8 mouse cellular contexts compared by ENCODE assay signal in genomic region chr4:130533975-130534374, GRCm38 (mm10). TPM values are rescaled to one million over a fixed set of nuclear protein-coding genes. Genes with fewer than 3 reads are reported as not detected.
DNase-seq lines count a peak whose midpoint lies in the region; ATAC-seq and TF ChIP-seq lines count a peak whose summit lies in the region.

No protein-coding gene starts in this region.

- WGBS in limb, embryonic 14.5 days: 35% methylated on average over 4 of the region's 4 CpGs

- no peak overlapping the region for H3K4me3 ChIP-seq in limb, embryonic 14.5 days (replicated peaks; ENCODE audit: low read length)

- DNase-seq in CD4-positive, CD25-positive, alpha-beta regulatory T cell, adult 2 months (ENCODE audit: low read depth, low spot score): peak; percentile 86
- DNase-seq in embryo, embryonic 10 days (ENCODE audit: low spot score): peak; percentile 91
- DNase-seq in gastrocnemius, postnatal 10 days: peak; percentile 89
- peak; percentile 75 to 93 for DNase-seq in kidney, adult 8-10 months
- DNase-seq in limb, embryonic 14.5 days (ENCODE audit: low spot score): peak; percentile 82
- peak; percentile 55 to 61 for DNase-seq in spleen, postnatal 36 days (ENCODE audit: low spot score in 2 of 2)

- H3K9ac ChIP-seq in limb, embryonic 14.5 days (ENCODE audit: low read depth, low read length, severe bottlenecking): no peak overlapping the region

- no peaks in the 10 kb centered on the region for H3K9me3 ChIP-seq in limb, embryonic 14.5 days (ENCODE audit: control insufficient read depth, low read length)

- H3K27me3 ChIP-seq in limb, embryonic 14.5 days (ENCODE audit: control insufficient read depth, insufficient read depth, low read length): no peaks in the 10 kb centered on the region

- H3K4me1 ChIP-seq in limb, embryonic 14.5 days (ENCODE audit: control insufficient read depth, insufficient read depth, low read length): peaks cover 4% of the 10 kb centered on the region; the same call in 1 of the 2 replicates

- no peak overlapping the region for H3K27ac ChIP-seq in limb, embryonic 14.5 days (replicated peaks; ENCODE audit: low read depth, low read length)

- ATAC-seq in CD4-positive, CD25-positive, alpha-beta regulatory T cell, adult 4 months: no peak
- 0 out of 2 replicates have a peak, but pooled peaks have one; percentile 23 for ATAC-seq in limb, embryonic 14.5 days (ENCODE audit: low FRiP score, low read depth)
- ATAC-seq in monocyte, adult 5-6 weeks (replicated peaks; ENCODE audit: insufficient number of reproducible peaks, low FRiP score, low TSS enrichment, poor library complexity, severe bottlenecking): peak; percentile 49; the same call in 1 of the 2 replicates

- TF ChIP-seq POLR2A in limb, embryonic 14.5 days (IDR thresholded peaks at IDR 0.05; ENCODE audit: borderline replicate concordance, extremely low read depth, insufficient read depth, insufficient read length): no peak

- no peaks in the 10 kb centered on the region; the same call in none of the 2 replicates for H3K36me3 ChIP-seq in limb, embryonic 14.5 days (ENCODE audit: control insufficient read depth, insufficient read depth, low read length)

- H3K4me2 ChIP-seq in limb, embryonic 14.5 days (replicated peaks; ENCODE audit: low read depth, low read length, severe bottlenecking): no peak overlapping the region

RNA-seq across cellular contexts. Expression of gene Nkain1, which starts 40.0 kb away (rescaled TPM):
- polyA plus RNA-seq in CD4-positive, CD25-positive, alpha-beta regulatory T cell, adult 4 months (2017; shearing (Covaris generic)): not detected
- total RNA-seq in gastrocnemius, postnatal 10 days (2021): 10 to 100 TPM; 14.3 to 15.8 TPM
- polyA plus RNA-seq in limb, embryonic 14.5 days (2012; rRNA removed): 33.5 and 50.3 TPM in 2 replicates
- 3.4 and 4.5 TPM in 2 replicates for polyA plus RNA-seq in limb, embryonic 14.5 days (2014; fragmentation: Nextera tagmentation; extraction: Ambion mirVana)
- not detected in 3 replicates for total RNA-seq in monocyte, adult 5-6 weeks (2017)

Comparison
In these comparisons a context has a peak if more than half of its experiments do, and no peak if none do; other contexts are left out.
1. RNA of gene Nkain1, which starts 40.0 kb away (total RNA-seq): 14.3 to 15.8 TPM in gastrocnemius, postnatal 10 days; not detected in monocyte, adult 5-6 weeks; every median in the first group is over 10 times any median in the second.
2. Peak in every context shown above with its lines, with median percentiles within 50 percentile points of each other: DNase-seq.